Mouse (Mus musculus) stomach, postnatal 0 days (tissue): ENCODE measurements around the gene Paqr5. TPM values are rescaled to one million over a fixed set of nuclear protein-coding genes. Genes with fewer than 3 reads are reported as not detected.

Experiments
- ATAC-seq: fragments of 200-750 bp; cut with Nextera tagmentation; 2 replicates; pipeline ENCODE4 v1.8.0; 2017; ENCODE audit not compliant: low FRiP score, low TSS enrichment
- DNase-seq: peaks from one replicate; pipeline ENCODE4 v3.0.0-alpha.2; 2016; ENCODE audit warnings: low spot score
- H3K27ac ChIP-seq: fragments of 300-500 bp; sonication (generic); replicated peaks from 2 replicates; pipeline ENCODE4 v1.5.1; 2014; ENCODE audit warnings: mild to moderate bottlenecking, control low read depth
- H3K27me3 ChIP-seq: fragments of 300-500 bp; sonication (generic); 2 replicates; pipeline ENCODE4 v1.6.1; 2014; ENCODE audit warnings: low read length; ENCODE audit not compliant: control insufficient read depth, insufficient read depth
- H3K36me3 ChIP-seq: fragments of 300-500 bp; sonication (generic); 2 replicates; pipeline ENCODE4 v1.6.1; 2014; ENCODE audit warnings: low read length, mixed read lengths; ENCODE audit not compliant: control insufficient read depth, insufficient read depth
- H3K4me1 ChIP-seq: fragments of 300-500 bp; sonication (generic); replicated peaks from 2 replicates; pipeline ENCODE4 v1.6.1; 2014; ENCODE audit warnings: antibody characterized with exemption; ENCODE audit not compliant: control insufficient read depth, insufficient read depth
- H3K4me2 ChIP-seq: fragments of 300-500 bp; sonication (generic); replicated peaks from 2 replicates; pipeline ENCODE4 v1.6.1; 2014; ENCODE audit warnings: low read depth, mild to moderate bottlenecking, control low read depth, moderate library complexity
- H3K4me3 ChIP-seq: fragments of 300-500 bp; sonication (generic); 2 replicates; pipeline ENCODE4 v1.5.1; 2014; ENCODE audit warnings: low read depth, low read length, control low read depth
- H3K9ac ChIP-seq: fragments of 300-500 bp; sonication (generic); 2 replicates; pipeline ENCODE4 v1.6.1; 2014; ENCODE audit warnings: mild to moderate bottlenecking, low read length, control low read depth, mixed read lengths
- H3K9me3 ChIP-seq: fragments of 300-500 bp; sonication (generic); 2 replicates; pipeline ENCODE4 v1.6.1; 2016; ENCODE audit warnings: low read length; ENCODE audit not compliant: control insufficient read depth
- CTCF ChIP-seq: IDR thresholded peaks from 2 replicates; pipeline ENCODE4 v1.5.1; 2016; ENCODE audit warnings: antibody characterized with exemption, low read depth, mild to moderate bottlenecking, moderate library complexity
- EP300 ChIP-seq: optimal IDR thresholded peaks from 2 replicates; pipeline ENCODE3; 2016; ENCODE audit warnings: antibody characterized with exemption
- WGBS: fragments of 180-500 bp; shearing (Covaris S2); extraction: QIAGEN DNeasy Blood & Tissue Kit; methylation state at CpG from one replicate; pipeline ENCODE4 v1.1.7; 2014; 5-methylcytosine and 5-hydroxymethylcytosine counted together
- polyA plus RNA-seq: library from polyadenylated mRNA; unstranded; fragments of >200 nt; fragmentation: Nextera tagmentation; extraction: Ambion mirVana; gene quantifications from 2 replicates; pipeline ENCODE4 v1.2.1, GENCODE M21; 2015

The Paqr5 gene
- polyA plus RNA-seq, 1 experiment from 2014 or later = 92.5 TPM

- 62% methylated on average over 5 of the region's 5 CpGs for WGBS
- peak overlapping the region; percentile 58 for H3K27ac ChIP-seq
- no peak overlapping the region for H3K4me2 ChIP-seq
- 0 out of 2 replicates have a peak, but pooled peaks cover 3% of the 10 kb centered on the region for H3K4me1 ChIP-seq
- ATAC-seq (peak; percentile 80), DNase-seq (peak; percentile 67)
- no peaks in the 10 kb centered on the region for H3K27me3 ChIP-seq
- H3K36me3 ChIP-seq = no peaks in the 10 kb centered on the region
- H3K9ac ChIP-seq = no peak overlapping the region
- no peak overlapping the region for H3K4me3 ChIP-seq
- no peaks in the 10 kb centered on the region for H3K9me3 ChIP-seq
- TF ChIP-seq EP300 = no peak
- no peak for TF ChIP-seq CTCF
These were observed 18.3 kb downstream of the Paqr5 start for GRCm38 (mm10) chr9:62008360-62008759.

GRCm38 (mm10) chr9:62007028-62007427, 19.6 kb downstream of the Paqr5 start:
- Histone ChIP-seq H3K4me1 (0 out of 2 replicates have a peak, but pooled peaks cover 3% of the 10 kb centered on the region), H3K9ac (no peak overlapping the region), H3K9me3 (no peaks in the 10 kb centered on the region), H3K36me3 (no peaks in the 10 kb centered on the region), H3K4me3 (no peak overlapping the region), H3K27me3 (no peaks in the 10 kb centered on the region), H3K4me2 (no peak overlapping the region; the same call in 1 of the 2 replicates), H3K27ac (peak overlapping the region; percentile 73)
- 55% methylated on average over 4 of the region's 4 CpGs for WGBS
- TF ChIP-seq CTCF (no peak), EP300 (no peak)
- DNase-seq = peak; percentile 59
- peak; percentile 46; the same call in 1 of the 2 replicates for ATAC-seq

- ATAC-seq = no peak
- TF ChIP-seq EP300 (no peak), CTCF (no peak)
- peaks cover 3% of the 10 kb centered on the region; the same call in 1 of the 2 replicates for H3K4me1 ChIP-seq
- 69% methylated on average over 2 of the region's 2 CpGs for WGBS
- no peaks in the 10 kb centered on the region for H3K27me3 ChIP-seq
- H3K9ac ChIP-seq = no peak overlapping the region
- no peaks in the 10 kb centered on the region for H3K9me3 ChIP-seq
- H3K4me3 ChIP-seq = no peak overlapping the region
- H3K36me3 ChIP-seq = no peaks in the 10 kb centered on the region
- H3K4me2 ChIP-seq = no peak overlapping the region
- no peak overlapping the region for H3K27ac ChIP-seq
- no peak for DNase-seq
These were observed 23.0 kb downstream of the Paqr5 start for GRCm38 (mm10) chr9:62003611-62004010.

- TF ChIP-seq CTCF (no peak), EP300 (peak; percentile 86)
- H3K9me3 ChIP-seq = no peaks in the 10 kb centered on the region
- H3K9ac ChIP-seq = no peak overlapping the region
- no peaks in the 10 kb centered on the region for H3K27me3 ChIP-seq
- peak overlapping the region; percentile 82 for H3K27ac ChIP-seq
- H3K4me2 ChIP-seq = no peak overlapping the region
- 64% methylated on average over 6 of the region's 6 CpGs for WGBS
- H3K4me3 ChIP-seq = no peak overlapping the region
- peak; percentile 90 for DNase-seq
- H3K4me1 ChIP-seq = no peaks in the 10 kb centered on the region; the same call in 1 of the 2 replicates
- ATAC-seq = peak; percentile 92
- H3K36me3 ChIP-seq = no peaks in the 10 kb centered on the region
These were observed 26.8 kb downstream of the Paqr5 start for GRCm38 (mm10) chr9:61999653-62000420.

GRCm38 (mm10) chr9:61997860-61998259, 28.8 kb downstream of the Paqr5 start:
- ATAC-seq (peak; percentile 58), DNase-seq (peak; percentile 86)
- TF ChIP-seq CTCF = peak; percentile 11; the same call in 1 of the 2 replicates
- peak; percentile 66 for TF ChIP-seq EP300
- Histone ChIP-seq H3K27ac (peak overlapping the region; percentile 82), H3K36me3 (no peaks in the 10 kb centered on the region), H3K4me3 (no peak overlapping the region), H3K4me2 (no peak overlapping the region), H3K27me3 (no peaks in the 10 kb centered on the region), H3K9ac (no peak overlapping the region), H3K4me1 (no peaks in the 10 kb centered on the region; the same call in 1 of the 2 replicates), H3K9me3 (no peaks in the 10 kb centered on the region)
- 13% methylated on average over 6 of the region's 6 CpGs for WGBS

GRCm38 (mm10) chr9:61991158-61991557, 35.5 kb downstream of the Paqr5 start:
- Histone ChIP-seq H3K27me3 (no peaks in the 10 kb centered on the region), H3K36me3 (no peaks in the 10 kb centered on the region; the same call in 1 of the 2 replicates), H3K4me1 (no peaks in the 10 kb centered on the region; the same call in 1 of the 2 replicates), H3K4me2 (no peak overlapping the region), H3K4me3 (no peak overlapping the region), H3K9ac (no peak overlapping the region), H3K27ac (peak overlapping the region; percentile 58), H3K9me3 (no peaks in the 10 kb centered on the region)
- DNase-seq (no peak), ATAC-seq (no peak)
- 35% methylated on average over 4 of the region's 4 CpGs for WGBS
- TF ChIP-seq CTCF (no peak), EP300 (no peak)
